20 mouse cellular contexts compared by ENCODE assay signal in the genomic region with DNA sequence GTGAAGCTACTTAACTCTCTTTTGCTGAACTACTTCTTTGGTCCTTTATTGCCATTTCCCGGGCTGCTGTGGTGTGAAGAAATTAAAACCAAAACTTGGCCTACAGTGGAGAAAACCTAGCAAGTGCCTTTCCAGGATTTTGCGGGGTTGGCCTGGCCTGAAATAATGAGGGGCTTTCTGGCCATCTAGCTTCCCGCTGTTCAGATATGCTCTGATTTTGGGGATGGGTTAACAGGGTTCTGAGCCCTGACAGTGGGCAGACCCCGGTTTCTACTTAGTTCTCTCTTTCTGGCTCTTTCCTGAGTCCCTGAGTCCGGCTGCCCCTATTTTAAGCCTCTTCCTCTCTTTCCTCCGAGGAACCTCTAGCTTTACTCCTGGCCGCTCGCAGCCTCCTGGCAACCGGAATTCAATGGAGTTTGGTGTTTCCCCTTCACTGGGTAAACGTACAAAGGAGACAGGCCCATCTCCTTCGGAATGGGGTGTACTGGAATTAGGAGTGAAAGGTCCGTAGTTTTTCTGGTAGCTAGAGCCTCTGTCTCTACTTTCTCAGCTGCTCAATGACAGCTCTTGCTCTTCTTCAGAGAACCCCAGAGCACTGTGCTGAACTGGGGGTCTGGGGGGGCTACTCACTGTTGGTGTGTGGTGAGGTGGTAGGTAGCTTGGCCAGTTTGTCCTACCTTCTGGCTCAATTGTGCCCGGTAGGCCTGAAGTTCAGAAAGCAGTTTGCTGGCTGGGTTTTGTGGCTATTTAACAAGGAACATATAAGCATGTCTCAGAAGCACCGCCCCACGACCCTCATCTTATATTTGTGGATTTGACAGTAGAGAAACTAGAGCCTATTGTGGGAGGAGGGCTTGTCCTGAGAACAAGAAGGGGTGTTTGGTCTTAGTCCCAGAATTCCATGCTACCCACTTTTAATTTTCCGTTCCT. TPM values are rescaled to one million over a fixed set of nuclear protein-coding genes. Genes with fewer than 3 reads are reported as not detected.
DNase-seq lines count a peak whose midpoint lies in the region; ATAC-seq lines count a peak whose summit lies in the region.
"Had no signal": no experiment of that assay in that cellular context is flagged by ENCODE, and none has a peak within 500 bp of the region (broad histone marks: within the 10 kb centered on the region; RNA-seq: fewer than 3 reads in every experiment).

No protein-coding gene starts in this region.

- ATAC-seq in limb, embryonic 11.5 days (ENCODE audit: insufficient number of reproducible peaks, low FRiP score, low TSS enrichment, low read depth) = no peak
- no peak for ATAC-seq in embryonic facial prominence, embryonic 13.5 days (ENCODE audit: insufficient number of reproducible peaks, insufficient read depth, low FRiP score, low TSS enrichment, low read depth)
- no peak for ATAC-seq in forebrain, embryonic 15.5 days (replicated peaks)
- ATAC-seq: liver, postnatal 0 days had no signal

- H3K4me1 ChIP-seq in limb, embryonic 11.5 days (ENCODE audit: control insufficient read depth, insufficient read depth, low read length) = peaks cover 18% of the 10 kb centered on the region
- H3K4me1 ChIP-seq in limb, embryonic 10.5 days = peaks cover 83% of the 10 kb centered on the region
- peaks cover 34% of the 10 kb centered on the region for H3K4me1 ChIP-seq in embryonic facial prominence, embryonic 10.5 days
- peaks cover 16% of the 10 kb centered on the region for H3K4me1 ChIP-seq in embryonic facial prominence, embryonic 13.5 days
- peaks cover 33% of the 10 kb centered on the region for H3K4me1 ChIP-seq in forebrain, embryonic 15.5 days

- peaks cover 61% of the 10 kb centered on the region for H3K27me3 ChIP-seq in limb, embryonic 11.5 days (ENCODE audit: control insufficient read depth, insufficient read depth, low read length)
- H3K27me3 ChIP-seq in limb, embryonic 10.5 days (ENCODE audit: low read depth, poor library complexity, severe bottlenecking) = peaks cover 100% of the 10 kb centered on the region
- H3K27me3 ChIP-seq in embryonic facial prominence, embryonic 10.5 days (replicated peaks; ENCODE audit: low read depth, poor library complexity, severe bottlenecking) = peaks cover 100% of the 10 kb centered on the region
- H3K27me3 ChIP-seq in embryonic facial prominence, embryonic 13.5 days = peaks cover 100% of the 10 kb centered on the region
- H3K27me3 ChIP-seq in forebrain, embryonic 15.5 days = peaks cover 56% of the 10 kb centered on the region

- no peaks in the 10 kb centered on the region for H3K36me3 ChIP-seq in limb, embryonic 11.5 days (ENCODE audit: control insufficient read depth, insufficient read depth, low read length)
- H3K36me3 ChIP-seq in limb, embryonic 10.5 days = no peaks in the 10 kb centered on the region
- no peaks in the 10 kb centered on the region for H3K36me3 ChIP-seq in embryonic facial prominence, embryonic 10.5 days (replicated peaks)
- no peaks in the 10 kb centered on the region for H3K36me3 ChIP-seq in embryonic facial prominence, embryonic 13.5 days
- no peaks in the 10 kb centered on the region for H3K36me3 ChIP-seq in forebrain, embryonic 15.5 days
- H3K36me3 ChIP-seq: hindbrain, embryonic 13.5 days; intestine, embryonic 15.5 days had no signal

- no peak overlapping the region for H3K27ac ChIP-seq in limb, embryonic 11.5 days (replicated peaks; ENCODE audit: low read depth, low read length)
- H3K27ac ChIP-seq in limb, embryonic 10.5 days = no peak overlapping the region
- H3K27ac ChIP-seq in embryonic facial prominence, embryonic 10.5 days (replicated peaks) = no peak overlapping the region
- H3K27ac ChIP-seq in embryonic facial prominence, embryonic 13.5 days = no peak overlapping the region; the same call in 1 of the 2 replicates
- H3K27ac ChIP-seq in forebrain, embryonic 15.5 days (replicated peaks) = no peak overlapping the region; the same call in 1 of the 2 replicates
- H3K27ac ChIP-seq: hindbrain, embryonic 13.5 days; intestine, embryonic 15.5 days had no signal

- 1% methylated on average over 16 of the region's 16 CpGs for WGBS in limb, embryonic 11.5 days
- 1% methylated on average over 16 of the region's 16 CpGs for WGBS in limb, embryonic 10.5 days
- WGBS in embryonic facial prominence, embryonic 10.5 days = 3% methylated on average over 16 of the region's 16 CpGs
- 5% methylated on average over 16 of the region's 16 CpGs for WGBS in embryonic facial prominence, embryonic 13.5 days
- 4% methylated on average over 16 of the region's 16 CpGs for WGBS in forebrain, embryonic 15.5 days

- H3K4me3 ChIP-seq in limb, embryonic 11.5 days (ENCODE audit: low read depth, low read length) = no peak overlapping the region
- H3K4me3 ChIP-seq in limb, embryonic 10.5 days = no peak overlapping the region
- peak overlapping the region; percentile 58; the same call in 1 of the 2 replicates for H3K4me3 ChIP-seq in embryonic facial prominence, embryonic 10.5 days
- H3K4me3 ChIP-seq in embryonic facial prominence, embryonic 13.5 days = peak overlapping the region; percentile 45
- H3K4me3 ChIP-seq in forebrain, embryonic 15.5 days = peak overlapping the region; percentile 52

- H3K4me2 ChIP-seq in limb, embryonic 11.5 days (ENCODE audit: low read depth, severe bottlenecking) = no peak overlapping the region
- 0 out of 2 replicates have a peak overlapping the region, but pooled peaks have one; percentile 21 for H3K4me2 ChIP-seq in embryonic facial prominence, embryonic 13.5 days
- peak overlapping the region; percentile 72 for H3K4me2 ChIP-seq in forebrain, embryonic 15.5 days (replicated peaks)

- DNase-seq in limb, embryonic 11.5 days (ENCODE audit: low spot score) = peak; percentile 52
- no peak for DNase-seq in limb, embryonic 10.5 days (ENCODE audit: low spot score)
- peak; percentile 43 for DNase-seq in embryonic facial prominence, embryonic 10.5 days (ENCODE audit: low spot score)
- DNase-seq in cerebellum, postnatal 14 days = no peak
- no peak for DNase-seq in yolk sac, embryonic 10.5 days (ENCODE audit: low spot score)
- no peak for DNase-seq in heart, adult 9 months (ENCODE audit: low spot score in 2 of 2)
- DNase-seq: cerebellum, adult 8-10 months; gastrocnemius, postnatal 25 days; heart, postnatal 10 days; kidney, adult 9 months; kidney, postnatal 25 days; liver, postnatal 0 days; lung, postnatal 10 days; spleen, adult 18-20 months; thymus, postnatal 36 days had no signal

- H3K9me3 ChIP-seq in limb, embryonic 11.5 days (ENCODE audit: control insufficient read depth, low read length) = no peaks in the 10 kb centered on the region
- H3K9me3 ChIP-seq in limb, embryonic 10.5 days (replicated peaks) = no peaks in the 10 kb centered on the region
- no peaks in the 10 kb centered on the region for H3K9me3 ChIP-seq in embryonic facial prominence, embryonic 10.5 days
- H3K9me3 ChIP-seq in embryonic facial prominence, embryonic 13.5 days = no peaks in the 10 kb centered on the region
- H3K9me3 ChIP-seq in forebrain, embryonic 15.5 days = no peaks in the 10 kb centered on the region
- H3K9me3 ChIP-seq: hindbrain, embryonic 13.5 days; intestine, embryonic 15.5 days had no signal

- no peak overlapping the region for H3K9ac ChIP-seq in limb, embryonic 11.5 days (ENCODE audit: low read length)
- H3K9ac ChIP-seq in embryonic facial prominence, embryonic 13.5 days = no peak overlapping the region
- 0 out of 2 replicates have a peak overlapping the region, but pooled peaks have one; percentile 2 for H3K9ac ChIP-seq in forebrain, embryonic 15.5 days (replicated peaks)
- H3K9ac ChIP-seq: hindbrain, embryonic 13.5 days; intestine, embryonic 15.5 days; liver, postnatal 0 days had no signal

RNA-seq across cellular contexts. Expression of a gene that starts 2.0 kb away (rescaled TPM):
- 0.05 and 0.07 TPM in 2 replicates for polyA plus RNA-seq in limb, embryonic 11.5 days (2014; fragmentation: Nextera tagmentation; extraction: Ambion mirVana)
- polyA plus RNA-seq in limb, embryonic 10.5 days (2016; fragmentation: Nextera tagmentation; extraction: Ambion mirVana) = 0.10 and 0.26 TPM in 2 replicates
- 1.7 and 2.1 TPM in 2 replicates for polyA plus RNA-seq in embryonic facial prominence, embryonic 10.5 days (2016; fragmentation: Nextera tagmentation; extraction: Ambion mirVana)
- 1.8 and 2.6 TPM in 2 replicates for polyA plus RNA-seq in embryonic facial prominence, embryonic 13.5 days (2015; fragmentation: Nextera tagmentation; extraction: Ambion mirVana)
- polyA plus RNA-seq in forebrain, embryonic 15.5 days (2015; fragmentation: Nextera tagmentation; extraction: Ambion mirVana) = 3.1 and 5.5 TPM in 2 replicates
- polyA plus RNA-seq: liver, adult 2 months; liver, postnatal 0 days had no signal

Comparison
In these comparisons a context has a peak if more than half of its experiments do, and no peak if none do; other contexts are left out.
1. DNase-seq: peak in limb, embryonic 11.5 days (single experiment) and embryonic facial prominence, embryonic 10.5 days (single experiment); none in limb, embryonic 10.5 days (single experiment), cerebellum, postnatal 14 days (0 of 2), yolk sac, embryonic 10.5 days (single experiment) and heart, adult 9 months (0 of 2).
2. H3K4me3 ChIP-seq: peak in embryonic facial prominence, embryonic 10.5 days (single experiment), embryonic facial prominence, embryonic 13.5 days (single experiment) and forebrain, embryonic 15.5 days (single experiment); none in limb, embryonic 11.5 days (single experiment) and limb, embryonic 10.5 days (single experiment).